Mouse (Mus musculus) stomach, embryonic 16.5 days (tissue): Measurements from ENCODE around the gene Hs3st4. TPM values are rescaled to one million over a fixed set of nuclear protein-coding genes. Genes with fewer than 3 reads are reported as not detected.
A peak's percentile ranks its signal among the peaks of the same experiment; 100 is the strongest.

Experiments used
- ATAC-seq: fragments of 200-750 bp; cut with Nextera tagmentation; 2 replicates; pipeline ENCODE4 v1.8.0; 2017; ENCODE audit warnings: moderate number of reproducible peaks, moderate TSS enrichment; ENCODE audit not compliant: insufficient read depth, low FRiP score
- H3K27ac ChIP-seq: fragments of 300-500 bp; sonication (generic); 2 replicates; pipeline ENCODE4 v1.5.1; 2014; ENCODE audit warnings: low read length
- H3K27me3 ChIP-seq: fragments of 300-500 bp; sonication (generic); 2 replicates; pipeline ENCODE4 v1.6.1; 2014; ENCODE audit warnings: low read length, control low read depth, mixed read lengths; ENCODE audit not compliant: control insufficient read depth, insufficient read depth
- H3K36me3 ChIP-seq: fragments of 300-500 bp; sonication (generic); 2 replicates; pipeline ENCODE4 v1.6.1; 2014; ENCODE audit warnings: low read length; ENCODE audit not compliant: control insufficient read depth, insufficient read depth
- H3K4me1 ChIP-seq: fragments of 300-500 bp; sonication (generic); 2 replicates; pipeline ENCODE4 v1.6.1; 2014; ENCODE audit warnings: low read length, control low read depth, mixed read lengths; ENCODE audit not compliant: control insufficient read depth, insufficient read depth
- H3K4me2 ChIP-seq: fragments of 300-500 bp; sonication (generic); 2 replicates; pipeline ENCODE4 v1.6.1; 2014; ENCODE audit warnings: low read depth, low read length, mixed read lengths
- H3K4me3 ChIP-seq: fragments of 300-500 bp; sonication (generic); replicated peaks from 2 replicates; pipeline ENCODE4 v1.5.1; 2014; ENCODE audit warnings: mild to moderate bottlenecking, low read length
- H3K9ac ChIP-seq: fragments of 300-500 bp; sonication (generic); 2 replicates; pipeline ENCODE4 v1.6.1; 2014; ENCODE audit warnings: low read length
- H3K9me3 ChIP-seq: fragments of 300-500 bp; sonication (generic); replicated peaks from 2 replicates; pipeline ENCODE4 v1.6.1; 2016; ENCODE audit warnings: low read length, control low read depth; ENCODE audit not compliant: control insufficient read depth
- WGBS: fragments of 180-500 bp; shearing (Covaris S2); extraction: QIAGEN DNeasy Blood & Tissue Kit; methylation state at CpG from one replicate; pipeline ENCODE4 v1.1.7; 2014; 5-methylcytosine and 5-hydroxymethylcytosine counted together
- polyA plus RNA-seq: library from polyadenylated mRNA; unstranded; fragments of >200 nt; fragmentation: Nextera tagmentation; extraction: Ambion mirVana; gene quantifications from 2 replicates; pipeline ENCODE4 v1.2.1, GENCODE M21; 2015

The Hs3st4 gene
- polyA plus RNA-seq, 1 experiment from 2014 or later = 0.10 TPM

DNA sequence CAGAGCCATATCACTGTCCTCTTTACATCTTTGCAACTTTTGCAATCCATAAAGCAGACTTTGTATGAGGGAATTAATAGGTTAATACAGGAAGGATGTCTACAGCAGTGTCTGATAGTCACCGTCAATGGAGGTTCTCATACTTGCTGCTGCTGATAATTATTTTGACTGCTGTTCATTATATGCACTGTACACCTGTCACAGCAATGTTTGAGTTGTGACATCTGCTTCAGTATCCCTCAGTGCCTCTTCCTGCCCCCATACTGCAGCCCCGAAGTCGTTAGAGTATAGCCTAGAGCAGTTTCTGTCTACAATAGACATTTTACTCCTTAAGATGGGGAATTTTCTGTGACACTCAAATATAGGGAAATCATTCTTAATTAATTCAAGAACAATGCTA lies 267.2 kb downstream of the Hs3st4 start:
- WGBS = 55% methylated on average over 3 of the region's 3 CpGs
- no peak overlapping the region for H3K4me3 ChIP-seq
- H3K9me3 ChIP-seq = no peaks in the 10 kb centered on the region
- H3K4me1 ChIP-seq = no peaks in the 10 kb centered on the region
- no peak for ATAC-seq
- H3K9ac ChIP-seq = no peak overlapping the region
- no peak overlapping the region for H3K4me2 ChIP-seq
- H3K27ac ChIP-seq = no peak overlapping the region
- no peaks in the 10 kb centered on the region for H3K36me3 ChIP-seq
- H3K27me3 ChIP-seq = no peaks in the 10 kb centered on the region

GRCm38 (mm10) chr7:124250566-124250965 lies 267.9 kb downstream of the Hs3st4 start:
- Histone ChIP-seq H3K36me3 (no peaks in the 10 kb centered on the region), H3K27ac (no peak overlapping the region), H3K4me3 (no peak overlapping the region), H3K27me3 (no peaks in the 10 kb centered on the region), H3K9me3 (no peaks in the 10 kb centered on the region), H3K9ac (no peak overlapping the region), H3K4me1 (no peaks in the 10 kb centered on the region), H3K4me2 (no peak overlapping the region)
- no peak for ATAC-seq
- 73% methylated on average over 1 of the region's 1 CpGs for WGBS

- no peak overlapping the region for H3K4me3 ChIP-seq
- H3K27me3 ChIP-seq = no peaks in the 10 kb centered on the region
Observed at GRCm38 (mm10) chr7:124258419-124258818, 275.8 kb downstream of the Hs3st4 start.

GRCm38 (mm10) chr7:124270734-124271133 lies 288.1 kb downstream of the Hs3st4 start:
- ATAC-seq = 0 out of 2 replicates have a peak, but pooled peaks have one; percentile 50
- H3K9me3 ChIP-seq = no peaks in the 10 kb centered on the region
- no peak overlapping the region for H3K27ac ChIP-seq
- no peaks in the 10 kb centered on the region for H3K27me3 ChIP-seq
- H3K9ac ChIP-seq = no peak overlapping the region
- H3K36me3 ChIP-seq = no peaks in the 10 kb centered on the region
- no peak overlapping the region for H3K4me2 ChIP-seq
- no peak overlapping the region for H3K4me3 ChIP-seq
- H3K4me1 ChIP-seq = no peaks in the 10 kb centered on the region

More at GRCm38 (mm10) chr7:124258419-124258818, 275.8 kb downstream of the Hs3st4 start:
- no peak for ATAC-seq
- WGBS = 54% methylated on average over 3 of the region's 3 CpGs
- Histone ChIP-seq H3K4me1 (no peaks in the 10 kb centered on the region), H3K9ac (no peak overlapping the region), H3K9me3 (no peaks in the 10 kb centered on the region), H3K36me3 (no peaks in the 10 kb centered on the region), H3K27ac (no peak overlapping the region), H3K4me2 (no peak overlapping the region)

- 75% methylated on average over 6 of the region's 6 CpGs for WGBS
- no peak overlapping the region for H3K4me2 ChIP-seq
- no peak overlapping the region for H3K4me3 ChIP-seq
- H3K9ac ChIP-seq = no peak overlapping the region
- H3K9me3 ChIP-seq = no peaks in the 10 kb centered on the region
- no peaks in the 10 kb centered on the region for H3K27me3 ChIP-seq
- no peaks in the 10 kb centered on the region for H3K4me1 ChIP-seq
- H3K27ac ChIP-seq = no peak overlapping the region
- no peaks in the 10 kb centered on the region for H3K36me3 ChIP-seq
- ATAC-seq = no peak
Observed at GRCm38 (mm10) chr7:124289873-124290272, 307.2 kb downstream of the Hs3st4 start.

GRCm38 (mm10) chr7:124319451-124319850 lies 336.8 kb downstream of the Hs3st4 start:
- 87% methylated on average over 4 of the region's 4 CpGs for WGBS

DNA sequence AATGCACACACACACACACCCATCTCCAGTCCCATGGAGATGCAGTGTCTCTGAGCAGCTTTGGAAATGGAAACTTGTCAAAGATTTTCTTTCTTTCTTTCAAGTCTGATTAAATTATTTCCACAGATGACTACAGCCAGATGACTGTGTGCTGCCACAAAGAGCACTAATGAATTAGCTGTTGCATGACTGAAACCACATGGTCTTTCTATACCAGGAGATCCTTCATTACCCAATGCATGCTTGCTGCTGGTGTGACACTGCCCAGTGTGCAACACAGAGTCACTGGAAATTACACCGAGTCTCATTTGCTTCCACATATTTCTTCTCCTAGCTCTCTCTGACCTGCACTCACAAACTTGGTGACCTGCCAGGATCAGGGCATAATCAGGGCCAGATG lies 353.0 kb downstream of the Hs3st4 start:
- no peak for ATAC-seq
- Histone ChIP-seq H3K27me3 (no peaks in the 10 kb centered on the region), H3K4me3 (no peak overlapping the region), H3K27ac (no peak overlapping the region), H3K9me3 (no peaks in the 10 kb centered on the region), H3K4me2 (no peak overlapping the region), H3K9ac (no peak overlapping the region), H3K4me1 (no peaks in the 10 kb centered on the region), H3K36me3 (no peaks in the 10 kb centered on the region)
- WGBS = 56% methylated on average over 1 of the region's 1 CpGs

More at GRCm38 (mm10) chr7:124319451-124319850, 336.8 kb downstream of the Hs3st4 start:
- Histone ChIP-seq H3K36me3 (no peaks in the 10 kb centered on the region), H3K27me3 (no peaks in the 10 kb centered on the region), H3K4me1 (no peaks in the 10 kb centered on the region), H3K4me2 (no peak overlapping the region), H3K9ac (no peak overlapping the region), H3K9me3 (no peaks in the 10 kb centered on the region), H3K27ac (no peak overlapping the region), H3K4me3 (no peak overlapping the region)
- ATAC-seq = no peak

DNA sequence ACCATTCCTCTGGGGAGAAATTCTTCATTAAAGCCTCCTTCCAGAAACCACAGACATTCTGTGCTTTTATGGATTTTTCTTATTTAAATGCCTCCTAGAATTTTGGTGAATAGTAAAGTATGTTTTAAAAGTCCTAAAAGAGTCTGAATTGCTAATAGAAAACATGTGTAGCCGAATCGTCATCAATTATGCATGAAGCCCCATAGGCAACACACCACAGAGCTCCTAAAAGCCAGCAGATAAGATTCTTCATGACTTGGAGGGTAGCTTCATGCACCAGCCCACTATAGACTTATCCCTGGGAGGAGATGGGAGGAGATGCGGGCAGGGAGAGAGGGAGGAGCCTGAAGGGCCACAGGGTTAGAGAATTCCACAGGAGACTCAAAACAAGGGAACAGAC lies 358.8 kb downstream of the Hs3st4 start:
- WGBS = 76% methylated on average over 3 of the region's 3 CpGs
- Histone ChIP-seq H3K4me2 (no peak overlapping the region), H3K27ac (no peak overlapping the region), H3K4me1 (no peaks in the 10 kb centered on the region), H3K9me3 (no peaks in the 10 kb centered on the region), H3K36me3 (no peaks in the 10 kb centered on the region), H3K4me3 (no peak overlapping the region), H3K9ac (no peak overlapping the region), H3K27me3 (no peaks in the 10 kb centered on the region)
- no peak for ATAC-seq

GRCm38 (mm10) chr7:124347218-124348017 lies 364.7 kb downstream of the Hs3st4 start:
- no peak overlapping the region for H3K27ac ChIP-seq
- H3K36me3 ChIP-seq = no peaks in the 10 kb centered on the region
- no peaks in the 10 kb centered on the region for H3K9me3 ChIP-seq
- H3K4me1 ChIP-seq = no peaks in the 10 kb centered on the region
- no peak overlapping the region for H3K9ac ChIP-seq
- WGBS = 29% methylated on average over 13 of the region's 13 CpGs
- no peak overlapping the region for H3K4me3 ChIP-seq
- no peaks in the 10 kb centered on the region for H3K27me3 ChIP-seq
- ATAC-seq = no peak
- no peak overlapping the region; the same call in 1 of the 2 replicates for H3K4me2 ChIP-seq
